Mouse (Mus musculus) erythroid progenitor cell, adult 5-6 weeks (primary cell): ENCODE measurements around the gene Pigg. TPM values are rescaled to one million over a fixed set of nuclear protein-coding genes. Genes with fewer than 3 reads are reported as not detected.
"Not testable (repeated sequence)": the region's sequence is repeated elsewhere in the genome, so short reads cannot be mapped to it uniquely, and the experiment has no call there.

Experiments
- ATAC-seq: replicated peaks from 2 replicates; pipeline ENCODE4 v1.8.0; 2016; ENCODE audit warnings: moderate number of reproducible peaks, mild to moderate bottlenecking, moderate TSS enrichment, inconsistent platforms; ENCODE audit not compliant: poor library complexity, low FRiP score, severe bottlenecking
- total RNA-seq, 2 experiments: library from RNA; stranded (forward) in 1 of 2; stranded (reverse) in 1 of 2; fragments of 150-400 nt in 1 of 2; fragments of 186-747, 209-891 nt in 1 of 2; gene quantifications; 2 replicates each; pipeline versions ENCODE4 v1.2.3 to v1.2.4; 2015 to 2017; ENCODE audit warnings: low replicate concordance in 2 of 2

Pigg gene
- total RNA-seq (2015; ENCODE audit: low replicate concordance) (2.5 and 3.2 TPM in 2 replicates), total RNA-seq (2017; ENCODE audit: low replicate concordance) (2.7 and 4.5 TPM in 2 replicates)

DNA sequence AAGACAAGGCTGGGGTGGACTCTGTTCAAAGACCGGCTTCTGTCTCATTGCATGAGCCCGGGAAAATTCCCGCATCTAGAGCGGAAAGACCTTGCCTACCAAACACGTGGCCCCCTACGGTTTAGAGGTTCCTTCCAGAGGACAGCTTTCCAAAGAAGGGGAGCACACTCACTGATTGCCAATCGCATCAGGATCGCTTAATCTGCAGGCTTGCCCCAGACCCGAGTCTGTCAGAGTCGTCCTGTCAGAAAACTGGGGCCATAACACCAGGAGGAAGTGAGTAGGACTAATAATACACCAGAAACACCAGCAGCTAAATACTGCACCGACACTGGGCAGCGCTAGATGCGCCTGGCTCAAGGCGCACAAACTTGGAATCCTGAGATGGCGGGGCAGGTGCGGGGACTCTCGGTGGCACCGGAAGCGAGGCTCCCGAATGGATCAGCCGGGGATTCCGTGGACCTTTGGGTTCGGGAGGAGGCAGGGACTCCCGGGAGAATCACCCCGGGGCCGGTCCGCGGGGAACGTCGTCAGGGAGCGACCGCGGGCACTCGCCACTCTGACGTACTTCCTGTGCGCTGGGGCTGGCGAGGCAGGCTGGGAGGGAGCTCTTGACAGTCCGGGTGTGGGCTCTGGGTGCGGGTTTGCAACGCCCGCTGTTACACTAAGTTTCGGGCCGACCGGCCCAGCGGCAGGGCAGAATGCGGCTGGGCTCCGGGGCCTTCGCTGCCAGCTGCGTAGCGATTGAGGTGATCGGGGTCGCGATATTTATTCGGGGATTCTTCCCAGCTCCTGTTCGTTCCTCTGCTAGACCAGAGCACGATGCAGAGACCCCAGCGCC is at the start of gene Pigg:
Gene Pigg, plus strand, starts transcription at position 386 of the 841 bp plus-strand sequence.
- ATAC-seq: peak; percentile 99

DNA sequence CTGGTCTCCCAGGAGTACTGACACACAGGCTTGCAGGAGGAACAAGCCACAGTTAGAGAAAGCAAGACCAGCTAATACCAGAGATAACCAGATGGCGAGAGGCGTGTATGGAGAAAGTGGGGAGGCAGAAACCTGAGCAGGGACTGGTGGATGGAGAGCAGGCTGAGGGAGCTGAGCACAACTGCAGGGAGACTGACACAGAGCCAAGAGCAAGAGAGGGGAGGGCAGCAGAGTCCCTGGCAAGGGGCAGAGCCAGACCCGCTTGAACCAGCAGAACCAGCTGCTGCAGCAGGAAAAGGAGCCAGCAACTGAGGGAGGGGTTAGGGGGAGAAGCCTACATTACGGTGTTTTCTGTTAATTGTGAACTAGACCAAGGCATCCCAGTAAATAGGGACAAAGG is 49.7 kb upstream of the Pigg start:
- ATAC-seq: peak; percentile 66; the same call in 1 of the 2 replicates

DNA sequence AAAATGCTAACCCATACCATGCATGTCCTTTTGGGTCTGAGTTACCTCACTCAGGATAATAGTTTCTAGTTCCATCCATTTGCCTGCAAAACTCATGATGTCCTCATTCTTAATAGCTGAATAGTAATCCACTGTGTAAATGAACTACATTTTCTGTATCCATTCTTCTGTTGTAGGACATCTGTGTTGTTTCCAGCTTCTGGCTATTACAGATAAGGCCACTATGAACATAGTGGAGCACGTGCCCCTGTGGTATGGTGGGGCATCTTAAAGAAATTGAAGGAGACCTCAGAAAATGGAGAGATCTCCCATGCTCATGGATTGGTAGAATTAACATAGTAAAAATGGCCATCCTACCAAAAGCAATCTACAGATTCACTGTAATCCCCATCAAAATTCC is 48.6 kb upstream of the Pigg start:
- ATAC-seq: not testable (repeated sequence)

- ATAC-seq: no peak
Measured at GRCm38 (mm10) chr5:108266990-108267389, 45.4 kb upstream of the Pigg start.

DNA sequence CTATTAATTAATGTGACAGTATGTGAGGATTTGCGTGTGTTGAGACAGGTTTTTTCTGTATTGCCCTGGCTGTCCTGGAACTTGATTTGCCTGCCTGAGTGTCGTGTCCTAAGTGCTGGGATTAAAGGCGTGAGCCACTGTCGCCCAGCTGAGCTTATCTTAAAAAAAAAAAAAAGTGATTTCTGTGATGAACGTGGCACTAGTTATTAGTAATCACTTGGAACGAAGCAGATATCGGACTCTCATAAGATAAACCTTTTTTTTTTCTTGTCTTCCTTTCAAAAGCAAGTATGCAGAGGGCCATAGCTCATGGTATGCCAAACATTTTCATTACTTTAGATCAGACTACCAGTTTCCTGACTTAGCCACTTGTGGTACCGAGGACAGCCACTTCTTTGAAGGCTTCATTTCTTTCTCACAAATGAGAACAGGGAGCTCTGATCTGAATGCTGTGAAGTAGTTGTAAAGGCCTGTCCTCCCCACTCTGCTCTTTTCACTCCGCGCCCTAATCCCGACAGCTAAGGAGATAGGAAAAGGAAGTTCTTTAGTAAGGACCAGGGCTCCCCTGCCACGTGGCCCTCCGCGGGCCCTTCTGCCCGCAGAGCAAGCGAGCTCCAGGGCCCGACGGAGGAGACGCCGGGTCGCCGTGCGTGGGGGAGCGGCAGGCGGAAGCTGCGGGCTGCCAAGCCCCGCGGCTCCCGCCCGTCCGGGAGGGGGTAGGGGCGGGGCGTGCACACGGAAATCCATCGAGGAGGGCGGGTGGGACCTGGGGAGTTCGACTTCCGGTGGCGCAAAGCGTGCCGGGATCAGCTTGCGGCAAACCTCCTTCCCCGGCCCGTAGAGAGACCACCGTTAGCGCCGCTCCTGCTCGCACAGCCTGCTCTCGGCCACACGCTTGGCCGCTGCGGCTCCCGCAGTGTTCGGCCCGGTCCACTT is 44.0 kb upstream of the Pigg start, which contains the start of gene Dr1:
Gene Dr1, plus strand, starts transcription at position 771 of the 936 bp plus-strand sequence.
- ATAC-seq: peak; percentile 83

DNA sequence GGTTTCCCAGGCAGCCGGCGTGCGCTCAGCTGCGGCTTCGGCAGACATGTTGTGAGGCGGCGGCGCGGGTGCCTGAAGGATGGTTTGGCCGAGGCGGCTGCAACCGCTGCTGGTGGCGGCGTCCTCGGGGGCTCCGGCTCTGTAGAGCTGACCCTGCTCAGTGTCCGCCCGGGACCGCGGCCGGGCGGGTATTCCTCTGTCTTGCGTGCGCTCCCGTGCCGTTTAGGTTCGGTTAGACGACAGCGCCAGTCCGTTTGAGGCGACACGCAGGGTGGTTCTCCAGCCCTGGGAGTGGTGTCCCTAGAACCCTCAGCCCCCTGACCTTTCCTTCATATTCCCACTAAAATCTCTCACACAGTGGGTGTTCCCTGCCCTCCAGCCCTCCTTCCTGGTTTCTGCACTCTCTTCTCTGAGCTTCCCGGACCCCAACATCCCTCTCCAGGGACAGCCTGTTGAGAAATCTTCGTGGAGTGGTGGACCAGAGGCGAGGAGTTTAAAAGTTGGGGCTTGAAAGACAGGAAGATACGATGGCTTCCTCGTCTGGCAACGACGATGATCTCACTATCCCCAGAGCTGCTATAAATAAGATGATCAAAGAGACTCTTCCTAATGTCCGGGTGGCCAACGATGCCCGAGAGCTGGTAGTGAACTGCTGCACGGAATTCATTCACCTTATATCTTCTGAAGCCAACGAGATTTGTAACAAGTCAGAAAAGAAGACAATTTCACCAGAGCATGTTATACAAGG is 43.2 kb upstream of the Pigg start:
- ATAC-seq: peak; percentile 36

DNA sequence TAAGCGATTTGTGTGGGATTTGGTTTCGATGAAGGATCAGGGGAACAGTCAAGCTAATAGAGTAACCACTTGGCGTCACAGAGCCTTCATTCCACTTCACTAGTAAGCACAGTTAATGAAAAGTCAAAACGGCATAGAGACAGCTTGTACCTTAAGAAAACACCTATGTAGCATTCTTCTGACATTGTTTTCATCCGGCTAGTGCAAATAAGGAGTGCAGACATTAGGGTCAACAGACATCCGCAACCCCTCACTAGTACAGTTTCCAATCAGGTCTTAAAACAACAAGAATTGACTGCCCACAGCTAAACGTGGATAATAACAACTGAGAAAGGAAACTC is 42.6 kb upstream of the Pigg start:
- ATAC-seq: no peak

DNA sequence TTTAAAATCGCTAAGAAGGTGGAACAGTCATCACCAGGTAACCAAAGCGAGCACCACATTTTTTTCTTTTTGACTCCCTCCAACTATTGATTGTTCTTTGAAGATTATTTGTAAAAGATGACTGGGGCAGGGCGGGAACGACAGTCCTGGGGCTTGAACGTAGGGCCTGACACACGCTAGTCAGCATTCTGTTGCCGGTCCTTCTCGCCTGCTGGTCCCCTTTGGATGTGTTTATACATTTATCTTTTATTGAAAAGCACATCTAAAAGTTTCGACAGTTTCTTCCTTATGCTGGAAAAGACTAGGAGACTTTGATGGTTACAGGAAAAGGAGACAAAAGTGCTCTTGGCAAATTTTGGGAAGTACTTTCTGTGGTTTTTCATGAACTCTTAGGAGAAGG is 42.0 kb upstream of the Pigg start:
- ATAC-seq: 0 out of 2 replicates have a peak, but pooled peaks have one; percentile 33

- ATAC-seq: not testable (repeated sequence)
Measured at GRCm38 (mm10) chr5:108271345-108271744, 41.1 kb upstream of the Pigg start.

GRCm38 (mm10) chr5:108286957-108287356 is 25.5 kb upstream of the Pigg start:
- ATAC-seq: no peak

- no peak for ATAC-seq
Measured at GRCm38 (mm10) chr5:108301567-108301966, 10.8 kb upstream of the Pigg start.

DNA sequence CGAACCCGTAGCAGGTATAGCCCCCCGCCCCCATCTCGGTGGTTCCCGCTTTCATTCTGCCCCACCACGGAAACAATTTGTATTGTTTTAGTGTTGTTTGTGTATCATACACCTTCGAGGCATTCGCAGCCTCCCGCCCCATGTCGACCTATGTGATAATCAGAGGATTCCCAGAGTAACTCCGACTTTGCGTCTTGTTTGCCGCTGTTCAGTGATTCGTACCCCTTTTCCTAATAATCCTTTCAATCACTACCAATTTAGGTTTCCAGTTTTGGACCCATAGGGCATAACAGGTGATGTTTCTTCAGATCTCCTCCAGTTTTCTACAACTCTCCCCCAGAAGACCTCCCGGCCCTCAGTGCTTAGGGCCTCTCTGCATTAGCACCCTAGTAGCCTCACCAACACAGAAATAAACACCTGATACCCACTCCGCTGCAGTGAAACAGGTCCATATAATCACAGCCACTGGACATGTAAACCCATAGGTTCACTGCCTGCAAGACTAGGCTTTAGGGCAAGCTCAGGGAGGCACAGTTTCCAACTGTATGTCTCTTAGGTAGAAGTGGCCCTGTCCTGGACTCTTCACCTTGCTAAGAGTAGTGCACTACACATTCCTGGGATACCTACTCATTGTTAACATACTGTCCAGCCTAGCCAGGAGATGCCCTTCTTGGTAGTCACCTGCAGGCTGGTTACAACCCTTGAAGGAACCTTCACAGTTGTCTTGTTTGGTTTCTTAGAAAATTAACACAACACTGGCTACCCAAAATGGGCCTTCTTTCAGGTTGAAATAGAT is 854 bp downstream of the Pigg start:
- peak; percentile 54 for ATAC-seq

GRCm38 (mm10) chr5:108331051-108331450 is 18.6 kb downstream of the Pigg start:
- ATAC-seq: no peak

DNA sequence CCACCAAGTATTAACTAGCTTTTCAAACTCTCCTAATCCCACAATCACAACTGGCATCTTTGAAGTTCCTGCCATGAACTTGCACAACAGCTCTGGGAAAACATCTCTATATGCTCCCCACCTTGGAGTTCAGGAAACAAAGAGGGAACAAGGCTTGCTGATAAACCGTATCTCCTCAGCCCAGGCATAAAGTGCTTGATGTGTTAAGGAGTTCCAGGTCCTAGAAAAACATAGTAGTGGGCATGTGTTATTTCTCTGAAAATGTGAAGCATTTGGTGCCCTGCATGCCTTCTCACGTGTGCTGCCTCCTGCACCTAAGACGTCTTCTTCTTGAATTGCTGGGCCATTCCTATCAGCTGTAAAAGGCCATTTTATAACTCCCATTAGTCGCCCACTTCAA is 25.0 kb downstream of the Pigg start:
- ATAC-seq: no peak

DNA sequence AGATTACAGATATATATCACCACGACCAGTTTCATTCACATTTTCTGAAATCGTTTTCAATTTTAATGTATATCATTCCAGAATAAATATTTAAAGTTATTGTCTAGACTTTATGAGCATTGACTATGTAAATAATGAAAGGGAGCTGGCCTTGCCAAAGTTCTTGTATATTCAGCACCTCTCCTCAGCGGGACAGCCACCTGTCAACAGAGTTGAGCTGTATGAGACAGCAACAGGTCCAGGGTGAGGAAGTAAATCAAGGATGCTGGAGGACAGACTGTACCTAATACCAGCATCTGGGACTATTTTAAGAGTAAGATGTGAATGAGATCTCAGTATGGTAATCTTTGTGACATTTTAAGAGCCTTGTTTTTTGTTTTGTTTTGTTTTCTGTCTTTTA is 25.6 kb downstream of the Pigg start:
- no peak for ATAC-seq

GRCm38 (mm10) chr5:108343680-108344170 is 31.3 kb downstream of the Pigg start:
- ATAC-seq: no peak

DNA sequence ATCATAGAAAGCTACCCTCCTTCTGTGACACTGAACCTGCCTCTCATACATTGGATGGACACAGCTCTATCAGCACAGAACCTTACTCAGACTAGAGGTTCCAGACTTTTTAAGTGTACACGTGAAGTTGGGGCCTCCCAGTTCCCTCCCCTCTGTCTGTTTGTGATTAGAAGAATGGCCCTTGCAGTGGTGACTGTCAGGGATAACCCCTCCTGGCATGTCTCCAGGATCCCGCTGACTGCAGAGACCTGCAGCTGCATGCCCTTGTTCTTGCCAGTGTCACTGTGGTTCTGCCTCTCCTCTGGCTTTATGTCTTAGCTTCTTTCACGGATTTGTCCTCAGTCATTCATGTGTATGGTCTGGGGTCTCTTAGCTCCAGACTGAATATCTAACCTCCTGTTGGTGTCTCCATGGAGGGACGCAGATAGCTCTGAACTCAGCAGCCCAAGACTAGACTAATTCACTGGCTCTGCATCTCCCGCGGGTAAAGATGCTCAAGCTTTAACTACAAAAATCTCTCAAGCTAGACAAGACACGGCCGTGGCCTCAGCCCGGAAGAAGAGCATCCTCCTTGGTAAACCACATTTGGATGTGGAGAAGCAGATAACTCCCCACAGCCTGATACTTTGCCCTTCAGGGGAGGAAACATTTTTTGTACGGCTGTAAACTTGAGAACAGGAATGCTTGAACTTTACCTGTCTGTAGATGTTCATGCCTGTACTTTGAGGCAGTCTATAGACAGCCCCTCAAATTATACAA is 33.1 kb downstream of the Pigg start:
- ATAC-seq: peak; percentile 46; the same call in 1 of the 2 replicates

GRCm38 (mm10) chr5:108347843-108348242 is 35.4 kb downstream of the Pigg start:
- no peak for ATAC-seq
